Mouse (Mus musculus): ENCODE data around the gene Zfp296.
A peak's percentile ranks its signal among the peaks of the same experiment; 100 is the strongest.

Zfp296 gene

GRCm38 (mm10) chr7:19577141-19577852, at the start of gene Zfp296, which contains the start of gene Gemin7:
Gene Zfp296 (plus strand): TSS chr7:19577287.
Gene Gemin7 (minus strand): TSS chr7:19577595.
- peak; percentile 59 for DNase-seq (ENCODE audit: low read depth, low spot score)

- DNase-seq (ENCODE audit: low read depth, low spot score) = no peak
Measured at GRCm38 (mm10) chr7:19531077-19531476, 46.0 kb upstream of the Zfp296 start.

- no peak for DNase-seq (ENCODE audit: low read depth, low spot score)
Measured at GRCm38 (mm10) chr7:19532240-19532639, 44.8 kb upstream of the Zfp296 start.

GRCm38 (mm10) chr7:19534676-19535075, 42.4 kb upstream of the Zfp296 start:
- no peak for DNase-seq (ENCODE audit: low read depth, low spot score)

GRCm38 (mm10) chr7:19540771-19541566, 36.1 kb upstream of the Zfp296 start:
- DNase-seq (ENCODE audit: low read depth, low spot score) = no peak

- no peak for DNase-seq (ENCODE audit: low read depth, low spot score)
Measured at GRCm38 (mm10) chr7:19541681-19542154, 35.4 kb upstream of the Zfp296 start.

- DNase-seq (ENCODE audit: low read depth, low spot score) = no peak
Measured at GRCm38 (mm10) chr7:19542155-19542691, 34.9 kb upstream of the Zfp296 start.

GRCm38 (mm10) chr7:19543584-19543983, 33.5 kb upstream of the Zfp296 start:
- DNase-seq (ENCODE audit: low read depth, low spot score) = peak; percentile 68

- no peak for DNase-seq (ENCODE audit: low read depth, low spot score)
Measured at GRCm38 (mm10) chr7:19546007-19546406, 31.1 kb upstream of the Zfp296 start.

- no peak for DNase-seq (ENCODE audit: low read depth, low spot score)
Measured at GRCm38 (mm10) chr7:19547344-19547969, 29.6 kb upstream of the Zfp296 start.

- DNase-seq (ENCODE audit: low read depth, low spot score) = no peak
Measured at GRCm38 (mm10) chr7:19549394-19549793, 27.7 kb upstream of the Zfp296 start.

GRCm38 (mm10) chr7:19551634-19552033, 25.5 kb upstream of the Zfp296 start:
- no peak for DNase-seq (ENCODE audit: low read depth, low spot score)

GRCm38 (mm10) chr7:19552443-19552842, 24.6 kb upstream of the Zfp296 start:
- no peak for DNase-seq (ENCODE audit: low read depth, low spot score)

GRCm38 (mm10) chr7:19554168-19554567, 22.9 kb upstream of the Zfp296 start:
- DNase-seq (ENCODE audit: low read depth, low spot score) = no peak

- DNase-seq (ENCODE audit: low read depth, low spot score) = no peak
Measured at GRCm38 (mm10) chr7:19557086-19557485, 20.0 kb upstream of the Zfp296 start.

GRCm38 (mm10) chr7:19557982-19558900, 18.8 kb upstream of the Zfp296 start:
- DNase-seq (ENCODE audit: low read depth, low spot score) = no peak

GRCm38 (mm10) chr7:19558965-19559364, 18.1 kb upstream of the Zfp296 start:
- peak; percentile 64 for DNase-seq (ENCODE audit: low read depth, low spot score)

- DNase-seq (ENCODE audit: low read depth, low spot score) = peak; percentile 14
Measured at GRCm38 (mm10) chr7:19560491-19561260, 16.4 kb upstream of the Zfp296 start.

GRCm38 (mm10) chr7:19561431-19561764, 15.7 kb upstream of the Zfp296 start:
- DNase-seq (ENCODE audit: low read depth, low spot score) = no peak

All from CD4-positive, CD25-positive, alpha-beta regulatory T cell, adult 2 months (primary cell).